Comparison of ENCODE assay signal across 20 mouse cellular contexts in the genomic region with DNA sequence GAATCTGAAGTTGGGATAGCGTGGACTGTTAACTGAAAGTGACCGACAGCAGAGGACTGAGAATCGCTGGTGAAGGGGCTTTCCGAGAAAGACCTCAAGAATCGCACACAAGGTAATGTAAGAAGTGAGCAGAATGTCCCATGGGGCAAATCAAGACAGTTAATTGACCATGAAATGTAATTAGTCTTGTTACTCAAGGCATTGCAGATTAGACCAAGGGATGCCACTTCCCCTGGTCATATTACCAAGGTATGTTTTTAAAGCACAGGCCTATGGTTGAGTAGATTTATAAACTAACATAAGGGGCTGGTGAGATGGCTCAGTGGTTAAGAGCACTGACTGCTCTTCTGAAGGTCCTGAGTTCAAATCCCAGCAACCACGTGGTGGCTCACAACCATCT. TPM values are rescaled to one million over a fixed set of nuclear protein-coding genes. Genes with fewer than 3 reads are reported as not detected.
DNase-seq lines count a peak whose midpoint lies in the region; ATAC-seq and TF ChIP-seq lines count a peak whose summit lies in the region.
"Had no signal": no experiment of that assay in that cellular context is flagged by ENCODE, and none has a peak within 500 bp of the region (broad histone marks: within the 10 kb centered on the region; RNA-seq: fewer than 3 reads in every experiment).

No protein-coding gene starts in this region.

- no peak overlapping the region for H3K4me2 ChIP-seq in embryonic facial prominence, embryonic 11.5 days (ENCODE audit: low read depth, low read length)
- H3K4me2 ChIP-seq in kidney, embryonic 15.5 days = no peak overlapping the region
- no peak overlapping the region for H3K4me2 ChIP-seq in kidney, postnatal 0 days (ENCODE audit: low read length)
- H3K4me2 ChIP-seq in forebrain, embryonic 16.5 days (ENCODE audit: low read length) = no peak overlapping the region
- H3K4me2 ChIP-seq: embryonic facial prominence, embryonic 12.5 days; forebrain, embryonic 13.5 days; forebrain, embryonic 15.5 days had no signal

- H3K4me1 ChIP-seq in embryonic facial prominence, embryonic 11.5 days (ENCODE audit: control insufficient read depth, insufficient read depth, low read length) = no peaks in the 10 kb centered on the region
- H3K4me1 ChIP-seq in embryonic facial prominence, embryonic 10.5 days = peaks cover 19% of the 10 kb centered on the region
- peaks cover 21% of the 10 kb centered on the region for H3K4me1 ChIP-seq in kidney, embryonic 15.5 days
- H3K4me1 ChIP-seq in kidney, adult 2 months (ENCODE audit: control insufficient read depth, insufficient read depth, low read length) = no peaks in the 10 kb centered on the region
- no peaks in the 10 kb centered on the region for H3K4me1 ChIP-seq in kidney, postnatal 0 days (replicated peaks; ENCODE audit: insufficient read depth, low read length)
- peaks cover 16% of the 10 kb centered on the region for H3K4me1 ChIP-seq in forebrain, embryonic 16.5 days (replicated peaks; ENCODE audit: control insufficient read depth, insufficient read depth, low read length)

- WGBS in embryonic facial prominence, embryonic 11.5 days = 66% methylated on average over 6 of the region's 6 CpGs
- WGBS in embryonic facial prominence, embryonic 10.5 days = 73% methylated on average over 6 of the region's 6 CpGs
- 44% methylated on average over 6 of the region's 6 CpGs for WGBS in kidney, embryonic 15.5 days
- WGBS in kidney, adult 2 months = 70% methylated on average over 6 of the region's 6 CpGs
- WGBS in kidney, postnatal 0 days = 45% methylated on average over 6 of the region's 6 CpGs
- WGBS in forebrain, embryonic 16.5 days = 80% methylated on average over 6 of the region's 6 CpGs

- no peak overlapping the region for H3K9ac ChIP-seq in embryonic facial prominence, embryonic 11.5 days (replicated peaks; ENCODE audit: low read length)
- no peak overlapping the region for H3K9ac ChIP-seq in kidney, embryonic 15.5 days
- no peak overlapping the region for H3K9ac ChIP-seq in kidney, postnatal 0 days (ENCODE audit: low read depth, low read length)
- no peak overlapping the region for H3K9ac ChIP-seq in forebrain, embryonic 16.5 days (replicated peaks; ENCODE audit: low read depth, low read length)
- H3K9ac ChIP-seq: embryonic facial prominence, embryonic 12.5 days; forebrain, embryonic 13.5 days; forebrain, embryonic 15.5 days had no signal

- ATAC-seq in embryonic facial prominence, embryonic 11.5 days (replicated peaks; ENCODE audit: insufficient number of reproducible peaks, low FRiP score, low TSS enrichment, low read depth) = no peak
- peak; percentile 62; the same call in 1 of the 2 replicates for ATAC-seq in kidney, embryonic 15.5 days (replicated peaks; ENCODE audit: low FRiP score)
- no peak for ATAC-seq in kidney, postnatal 0 days (replicated peaks; ENCODE audit: low FRiP score, low read depth)
- no peak for ATAC-seq in forebrain, embryonic 16.5 days
- ATAC-seq: activated CD4-positive, CD25-positive, alpha-beta regulatory T cell, adult 4 months; forebrain, embryonic 13.5 days; forebrain, embryonic 15.5 days; Patski had no signal

- no peak overlapping the region for H3K4me3 ChIP-seq in embryonic facial prominence, embryonic 11.5 days (ENCODE audit: low read depth, low read length)
- H3K4me3 ChIP-seq in embryonic facial prominence, embryonic 10.5 days = no peak overlapping the region
- H3K4me3 ChIP-seq in kidney, embryonic 15.5 days (replicated peaks) = no peak overlapping the region
- H3K4me3 ChIP-seq in kidney, adult 2 months (ENCODE audit: insufficient read depth, low read depth, low read length) = no peak overlapping the region
- no peak overlapping the region for H3K4me3 ChIP-seq in kidney, postnatal 0 days (replicated peaks; ENCODE audit: low read depth, low read length)
- no peak overlapping the region for H3K4me3 ChIP-seq in forebrain, embryonic 16.5 days (replicated peaks; ENCODE audit: low read length)
- H3K4me3 ChIP-seq: embryonic facial prominence, embryonic 12.5 days; forebrain, embryonic 13.5 days; forebrain, embryonic 15.5 days had no signal

- peak; percentile 56 for DNase-seq in embryonic facial prominence, embryonic 11.5 days (ENCODE audit: low spot score)
- DNase-seq in embryonic facial prominence, embryonic 10.5 days (ENCODE audit: low spot score) = no peak
- DNase-seq in kidney, adult 2 months = no peak
- peak; percentile 44 for DNase-seq in kidney, postnatal 0 days (ENCODE audit: low spot score)
- DNase-seq in kidney, postnatal 14 days = no peak
- DNase-seq: adrenal gland, adult 8-10 months; adrenal gland, postnatal 14 days; adrenal gland, postnatal 36 days; cerebellum, adult 11-12 months; cerebellum, adult 2 months; cerebellum, adult 9-10 months; cerebellum, postnatal 10 days; cerebellum, postnatal 25 days had no signal

- no peaks in the 10 kb centered on the region for H3K36me3 ChIP-seq in embryonic facial prominence, embryonic 11.5 days (replicated peaks; ENCODE audit: control insufficient read depth, insufficient read depth, low read depth, low read length)
- peaks cover 5% of the 10 kb centered on the region; the same call in 1 of the 2 replicates for H3K36me3 ChIP-seq in embryonic facial prominence, embryonic 10.5 days (replicated peaks)
- H3K36me3 ChIP-seq in kidney, embryonic 15.5 days = 0 out of 2 replicates have a peak, but pooled peaks cover 2% of the 10 kb centered on the region
- H3K36me3 ChIP-seq in kidney, adult 2 months (ENCODE audit: control insufficient read depth, insufficient read depth, low read length) = no peaks in the 10 kb centered on the region
- H3K36me3 ChIP-seq in kidney, postnatal 0 days (ENCODE audit: insufficient read depth, low read length) = no peaks in the 10 kb centered on the region
- H3K36me3 ChIP-seq in forebrain, embryonic 16.5 days (ENCODE audit: control insufficient read depth, insufficient read depth) = no peaks in the 10 kb centered on the region
- H3K36me3 ChIP-seq: embryonic facial prominence, embryonic 12.5 days; forebrain, embryonic 15.5 days had no signal

- no peak overlapping the region for H3K27ac ChIP-seq in embryonic facial prominence, embryonic 11.5 days (replicated peaks; ENCODE audit: low read depth, low read length)
- H3K27ac ChIP-seq in embryonic facial prominence, embryonic 10.5 days (replicated peaks) = no peak overlapping the region
- peak overlapping the region; percentile 34; the same call in 1 of the 2 replicates for H3K27ac ChIP-seq in kidney, embryonic 15.5 days
- no peak overlapping the region for H3K27ac ChIP-seq in kidney, adult 2 months (ENCODE audit: insufficient read depth, low read depth, low read length)
- H3K27ac ChIP-seq in kidney, postnatal 0 days = no peak overlapping the region
- H3K27ac ChIP-seq in forebrain, embryonic 16.5 days (ENCODE audit: low read length) = no peak overlapping the region
- H3K27ac ChIP-seq: embryonic facial prominence, embryonic 12.5 days; forebrain, embryonic 13.5 days; forebrain, embryonic 15.5 days had no signal

- TF ChIP-seq CTCF in kidney, adult 2 months (conservative IDR thresholded peaks at IDR 0.05; ENCODE audit: insufficient read depth, insufficient read length, low read depth, low read length) = no peak
- TF ChIP-seq CTCF in kidney, postnatal 0 days (IDR thresholded peaks at IDR 0.05; ENCODE audit: low read depth) = no peak

- no peaks in the 10 kb centered on the region for H3K27me3 ChIP-seq in embryonic facial prominence, embryonic 11.5 days (ENCODE audit: control insufficient read depth, insufficient read depth, low read length)
- H3K27me3 ChIP-seq in embryonic facial prominence, embryonic 10.5 days (replicated peaks; ENCODE audit: low read depth, poor library complexity, severe bottlenecking) = no peaks in the 10 kb centered on the region; the same call in 1 of the 2 replicates
- no peaks in the 10 kb centered on the region for H3K27me3 ChIP-seq in kidney, embryonic 15.5 days
- no peaks in the 10 kb centered on the region for H3K27me3 ChIP-seq in kidney, adult 2 months (replicated peaks; ENCODE audit: control insufficient read depth, insufficient read depth, low read length)
- H3K27me3 ChIP-seq in kidney, postnatal 0 days (ENCODE audit: insufficient read depth, low read length) = no peaks in the 10 kb centered on the region
- no peaks in the 10 kb centered on the region for H3K27me3 ChIP-seq in forebrain, embryonic 16.5 days (replicated peaks; ENCODE audit: control insufficient read depth, insufficient read depth, low read length)
- H3K27me3 ChIP-seq: embryonic facial prominence, embryonic 12.5 days; forebrain, embryonic 13.5 days; forebrain, embryonic 15.5 days; Patski had no signal

- H3K9me3 ChIP-seq in embryonic facial prominence, embryonic 11.5 days (replicated peaks; ENCODE audit: control insufficient read depth, low read length) = no peaks in the 10 kb centered on the region
- peaks cover 4% of the 10 kb centered on the region; the same call in 1 of the 2 replicates for H3K9me3 ChIP-seq in embryonic facial prominence, embryonic 10.5 days
- H3K9me3 ChIP-seq in kidney, embryonic 15.5 days (replicated peaks) = 0 out of 2 replicates have a peak, but pooled peaks cover 5% of the 10 kb centered on the region
- H3K9me3 ChIP-seq in kidney, postnatal 0 days (replicated peaks; ENCODE audit: low read length) = no peaks in the 10 kb centered on the region
- no peaks in the 10 kb centered on the region for H3K9me3 ChIP-seq in forebrain, embryonic 16.5 days (ENCODE audit: control insufficient read depth, low read length)
- H3K9me3 ChIP-seq: forebrain, embryonic 13.5 days; forebrain, embryonic 15.5 days had no signal

- TF ChIP-seq POLR2A in kidney, adult 2 months (IDR thresholded peaks at IDR 0.05; ENCODE audit: low read depth, low read length) = no peak

RNA-seq across cellular contexts. Expression of a gene that starts 45.1 kb away (rescaled TPM):
- 11.1 and 11.6 TPM in 2 replicates for polyA plus RNA-seq in embryonic facial prominence, embryonic 11.5 days (2014; fragmentation: Nextera tagmentation; extraction: Ambion mirVana)
- 9.8 and 13.0 TPM in 2 replicates for polyA plus RNA-seq in embryonic facial prominence, embryonic 10.5 days (2016; fragmentation: Nextera tagmentation; extraction: Ambion mirVana)
- polyA plus RNA-seq in kidney, embryonic 15.5 days (2015; fragmentation: Nextera tagmentation; extraction: Ambion mirVana) = 8.1 and 8.4 TPM in 2 replicates
- polyA plus RNA-seq in kidney, adult 2 months (2012; rRNA removed) = 4.0 and 4.6 TPM in 2 replicates
- polyA plus RNA-seq in kidney, postnatal 0 days (2015; fragmentation: Nextera tagmentation; extraction: Ambion mirVana) = 5.7 and 6.4 TPM in 2 replicates
- polyA plus RNA-seq in forebrain, embryonic 16.5 days (2015; fragmentation: Nextera tagmentation; extraction: Ambion mirVana) = 25.7 and 28.1 TPM in 2 replicates

Comparison
In these comparisons a context has a peak if more than half of its experiments do, and no peak if none do; other contexts are left out.
1. DNase-seq: peak in embryonic facial prominence, embryonic 11.5 days (single experiment) and kidney, postnatal 0 days (single experiment); none in embryonic facial prominence, embryonic 10.5 days (single experiment), kidney, adult 2 months (single experiment) and kidney, postnatal 14 days (single experiment).